Mouse (Mus musculus) small intestine, adult 2 months (tissue): ENCODE measurements around the gene Slc16a14. TPM values are rescaled to one million over a fixed set of nuclear protein-coding genes. Genes with fewer than 3 reads are reported as not detected.
A peak's percentile ranks its signal among the peaks of the same experiment; 100 is the strongest.

Source experiments
- H3K27ac ChIP-seq: fragments of 200-500 bp; 2 replicates; pipeline ENCODE4 v1.5.1; 2012; ENCODE audit warnings: low read depth, low read length, control low read depth, inconsistent platforms; ENCODE audit not compliant: insufficient read depth
- H3K27me3 ChIP-seq: fragments of 200-500 bp; 2 replicates; pipeline ENCODE4 v1.6.1; 2012; ENCODE audit warnings: mild to moderate bottlenecking, moderate library complexity, low read length, inconsistent platforms; ENCODE audit not compliant: control insufficient read depth, insufficient read depth
- H3K36me3 ChIP-seq: fragments of 200-500 bp; 2 replicates; pipeline ENCODE4 v1.6.1; 2012; ENCODE audit warnings: mild to moderate bottlenecking, low read length, control low read depth, inconsistent platforms; ENCODE audit not compliant: control insufficient read depth, insufficient read depth
- H3K4me1 ChIP-seq: fragments of 200-500 bp; 2 replicates; pipeline ENCODE4 v1.6.1; 2012; ENCODE audit warnings: low read length, inconsistent platforms, mixed read lengths; ENCODE audit not compliant: control insufficient read depth, insufficient read depth, insufficient read length
- H3K4me3 ChIP-seq: fragments of 200-500 bp; 2 replicates; pipeline ENCODE4 v1.5.1; 2012; ENCODE audit warnings: low read depth, mild to moderate bottlenecking, control low read depth, inconsistent platforms, low read length, moderate library complexity
- CTCF ChIP-seq: fragments of 200-500 bp; IDR thresholded peaks from 2 replicates; pipeline ENCODE4 v1.5.1; 2012; ENCODE audit warnings: low read depth, mild to moderate bottlenecking, control low read depth, inconsistent platforms, low read length, moderate library complexity, mixed read lengths; ENCODE audit not compliant: insufficient replicate concordance, insufficient read length; ENCODE audit errors: extremely low read depth
- POLR2A ChIP-seq: fragments of 200-500 bp; IDR thresholded peaks from 2 replicates; pipeline ENCODE4 v1.6.1; 2012; ENCODE audit warnings: low read depth, mild to moderate bottlenecking, control low read depth, inconsistent platforms, low read length, moderate library complexity
- WGBS: fragments of 180-500 bp; shearing (Covaris S2); methylation state at CpG from one replicate; pipeline ENCODE4 v1.1.7; 2018; 5-methylcytosine and 5-hydroxymethylcytosine counted together
- polyA plus RNA-seq: library from polyadenylated mRNA; depleted of rRNA; stranded (reverse); fragments of >200 nt; gene quantifications from 2 replicates; pipeline ENCODE4 v1.2.3, GENCODE M21; 2012

Slc16a14 gene
- polyA plus RNA-seq, 1 experiment, result 0.04 TPM

DNA sequence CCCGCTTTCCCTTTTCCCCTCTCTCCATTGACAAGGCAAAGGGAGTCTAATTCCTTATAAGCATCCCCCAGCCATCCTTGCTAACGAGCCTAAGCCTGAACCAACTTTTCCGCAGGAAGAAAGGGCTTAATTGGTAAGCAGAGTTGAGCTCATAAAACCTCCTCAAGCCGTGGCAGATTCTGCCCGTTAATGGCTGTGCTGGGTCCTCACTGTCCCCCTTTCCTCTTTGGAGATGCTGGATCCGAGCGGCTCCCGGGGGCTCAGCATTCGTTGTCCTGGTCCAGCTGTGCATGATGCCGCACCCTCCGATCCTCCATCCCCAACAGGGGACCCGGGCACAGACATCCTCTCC is 807 bp downstream of the Slc16a14 start:
- Histone ChIP-seq H3K4me1 (no peaks in the 10 kb centered on the region; the same call in 1 of the 2 replicates), H3K4me3 (no peak overlapping the region; the same call in 1 of the 2 replicates), H3K36me3 (no peaks in the 10 kb centered on the region), H3K27me3 (peaks cover 3% of the 10 kb centered on the region), H3K27ac (no peak overlapping the region)
- 5% methylated on average over 12 of the region's 12 CpGs for WGBS
- TF ChIP-seq POLR2A, result no peak
- no peak for TF ChIP-seq CTCF

- Histone ChIP-seq H3K27ac (no peak overlapping the region), H3K4me1 (no peaks in the 10 kb centered on the region; the same call in 1 of the 2 replicates), H3K27me3 (peaks cover 3% of the 10 kb centered on the region), H3K4me3 (no peak overlapping the region), H3K36me3 (no peaks in the 10 kb centered on the region)
- TF ChIP-seq POLR2A (no peak), CTCF (peak; percentile 52; the same call in 1 of the 2 replicates)
- 16% methylated on average over 22 of the region's 22 CpGs for WGBS
Observed at GRCm38 (mm10) chr1:84933472-84934150, 1.3 kb downstream of the Slc16a14 start.

- Histone ChIP-seq H3K4me3 (no peak overlapping the region), H3K36me3 (no peaks in the 10 kb centered on the region), H3K27me3 (no peaks in the 10 kb centered on the region), H3K4me1 (no peaks in the 10 kb centered on the region), H3K27ac (no peak overlapping the region)
- WGBS, result 73% methylated on average over 9 of the region's 9 CpGs
- TF ChIP-seq CTCF (no peak), POLR2A (no peak)
Observed at GRCm38 (mm10) chr1:84925599-84925998, 9.3 kb downstream of the Slc16a14 start.

- TF ChIP-seq POLR2A (no peak), CTCF (no peak)
- Histone ChIP-seq H3K36me3 (no peaks in the 10 kb centered on the region), H3K4me1 (no peaks in the 10 kb centered on the region), H3K27me3 (no peaks in the 10 kb centered on the region), H3K4me3 (no peak overlapping the region), H3K27ac (no peak overlapping the region)
- 52% methylated on average over 6 of the region's 6 CpGs for WGBS
Observed at GRCm38 (mm10) chr1:84924134-84924533, 10.8 kb downstream of the Slc16a14 start.

DNA sequence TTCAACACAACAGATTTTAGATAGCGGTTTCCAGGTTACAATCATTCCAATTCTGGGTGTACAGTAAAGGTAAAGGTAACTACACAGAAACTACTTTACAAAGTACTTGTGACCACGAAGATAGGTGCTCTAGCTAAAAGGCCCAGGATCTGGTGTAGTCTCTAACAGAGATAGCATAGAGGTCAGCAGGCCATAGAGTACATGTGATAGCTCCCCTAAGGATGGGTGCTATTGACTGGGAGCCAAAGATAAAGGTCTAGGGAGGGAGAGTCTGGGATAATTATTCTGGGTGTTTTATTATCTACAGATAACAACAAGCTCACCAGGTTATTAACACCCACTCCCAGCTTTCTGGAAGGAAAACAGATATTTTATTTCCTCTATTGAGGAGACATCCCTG is 11.5 kb downstream of the Slc16a14 start:
- WGBS, result 61% methylated on average over 2 of the region's 2 CpGs

GRCm38 (mm10) chr1:84918865-84919264 is 16.1 kb downstream of the Slc16a14 start:
- 88% methylated on average over 3 of the region's 3 CpGs for WGBS

More for the DNA sequence above, 11.5 kb downstream of the Slc16a14 start:
- H3K36me3 ChIP-seq, result no peaks in the 10 kb centered on the region
- TF ChIP-seq CTCF (no peak), POLR2A (no peak)
- no peaks in the 10 kb centered on the region for H3K4me1 ChIP-seq
- H3K27ac ChIP-seq, result no peak overlapping the region
- H3K4me3 ChIP-seq, result no peak overlapping the region
- H3K27me3 ChIP-seq, result no peaks in the 10 kb centered on the region

DNA sequence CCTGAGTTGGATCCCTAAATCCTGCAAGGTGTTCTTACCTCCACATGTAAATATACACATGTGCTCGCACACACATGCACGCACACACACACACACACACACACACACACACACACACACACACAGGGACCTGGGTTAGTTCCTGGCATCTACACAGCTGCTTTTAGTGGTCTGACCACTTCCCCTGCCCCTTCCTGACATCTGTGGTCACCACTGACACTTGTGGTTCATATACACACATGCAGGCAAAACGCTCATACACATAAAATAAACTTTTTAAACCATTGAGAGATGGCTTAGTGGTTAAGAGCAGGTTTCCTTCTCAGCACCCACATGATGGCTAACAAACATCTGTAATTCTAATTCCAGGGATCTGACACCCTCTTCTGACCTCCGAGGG is 19.9 kb downstream of the Slc16a14 start:
- no peaks in the 10 kb centered on the region for H3K27me3 ChIP-seq
- no peaks in the 10 kb centered on the region for H3K4me1 ChIP-seq
- H3K4me3 ChIP-seq, result no peak overlapping the region
- H3K27ac ChIP-seq, result no peak overlapping the region
- TF ChIP-seq POLR2A, result no peak
- WGBS, result 70% methylated on average over 4 of the region's 4 CpGs
- no peaks in the 10 kb centered on the region for H3K36me3 ChIP-seq

More at GRCm38 (mm10) chr1:84918865-84919264, 16.1 kb downstream of the Slc16a14 start:
- Histone ChIP-seq H3K27ac (no peak overlapping the region), H3K36me3 (no peaks in the 10 kb centered on the region), H3K4me1 (no peaks in the 10 kb centered on the region), H3K27me3 (no peaks in the 10 kb centered on the region), H3K4me3 (no peak overlapping the region)
- no peak for TF ChIP-seq POLR2A
- no peak for TF ChIP-seq CTCF

DNA sequence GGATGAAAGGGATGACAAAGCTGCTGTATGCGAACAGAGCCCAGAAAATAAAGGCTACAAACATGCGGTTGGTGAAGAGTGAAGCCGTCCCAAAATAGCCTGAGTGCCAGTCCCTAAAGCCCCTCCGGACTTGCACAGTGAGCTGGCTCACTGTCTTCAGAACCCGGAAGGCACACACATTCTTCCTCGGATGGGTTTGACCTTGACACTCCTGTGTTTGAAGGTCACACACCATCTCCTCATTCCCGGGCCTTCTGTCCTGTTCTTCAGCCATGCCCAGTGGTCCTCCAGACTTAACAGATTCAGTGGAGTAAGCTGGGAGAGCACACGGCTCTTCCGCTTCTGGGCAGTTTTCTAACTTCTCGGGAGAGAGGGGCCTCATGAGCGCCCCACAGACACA is 22.4 kb downstream of the Slc16a14 start:
- Histone ChIP-seq H3K27me3 (no peaks in the 10 kb centered on the region), H3K4me1 (no peaks in the 10 kb centered on the region)
- 90% methylated on average over 11 of the region's 11 CpGs for WGBS

More for the DNA sequence above, 22.4 kb downstream of the Slc16a14 start:
- H3K27ac ChIP-seq, result no peak overlapping the region
- H3K36me3 ChIP-seq, result no peaks in the 10 kb centered on the region
- TF ChIP-seq POLR2A (no peak), CTCF (no peak)
- no peak overlapping the region for H3K4me3 ChIP-seq
